Mouse (Mus musculus) ovary, adult 2 months (tissue): ENCODE results near the gene Bptf. TPM values are rescaled to one million over a fixed set of nuclear protein-coding genes. Genes with fewer than 3 reads are reported as not detected.

Experiments used
- polyA plus RNA-seq: library from polyadenylated mRNA; depleted of rRNA; stranded (reverse); fragments of >200 nt; gene quantifications from 2 replicates; pipeline ENCODE4 v1.2.3, GENCODE M21; 2012; rRNA removed

The Bptf gene
- 23.0 and 25.1 TPM in 2 replicates for polyA plus RNA-seq

GRCm38 (mm10) chr11:107131749-107132421 is at the start of gene Bptf:
Bptf (minus strand) TSS chr11:107132127.

GRCm38 (mm10) chr11:107025411-107026321 is 106.3 kb downstream of the Bptf start, which contains the start of gene 1810010H24Rik:
1810010H24Rik (plus strand) TSS chr11:107025681.

DNA sequence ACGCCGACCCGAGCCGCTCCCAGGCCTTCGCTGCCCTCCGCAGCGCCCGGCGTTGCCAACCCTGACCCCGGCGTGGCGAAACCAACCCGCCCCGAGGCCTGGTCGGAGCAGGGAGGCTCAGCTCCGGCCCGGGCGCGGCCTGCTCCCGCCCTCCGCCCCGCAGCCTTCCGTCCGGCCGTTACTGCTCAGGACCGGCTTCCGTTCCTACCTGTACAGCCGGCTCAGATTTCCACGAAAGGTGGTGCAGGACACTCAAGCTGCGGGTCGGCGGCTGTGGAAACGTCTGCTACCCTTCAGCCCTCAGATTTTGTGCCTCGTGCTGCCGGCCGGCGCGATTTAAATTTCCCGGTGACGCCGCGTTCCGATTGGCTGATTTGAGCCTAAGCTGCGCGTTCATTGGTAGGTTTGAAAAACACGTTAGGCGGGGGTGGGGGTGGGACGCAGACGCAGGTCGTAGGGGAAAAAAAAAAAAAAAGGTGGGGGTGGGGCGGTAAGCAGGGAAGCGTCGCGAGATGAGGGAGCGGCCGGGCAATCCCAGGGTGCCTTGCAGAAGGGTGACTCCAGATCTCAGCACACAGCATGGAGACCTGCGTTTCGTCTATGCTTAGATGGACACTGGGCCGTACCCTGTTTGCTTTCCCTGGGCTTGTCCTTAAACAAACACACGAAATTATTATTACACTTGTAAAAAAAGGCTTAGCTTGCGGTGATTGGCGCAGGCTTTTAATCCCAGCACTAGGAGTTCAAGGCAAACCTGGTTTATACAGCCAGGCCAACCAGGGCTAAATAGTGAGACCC is 132.6 kb downstream of the Bptf start, which contains the start of gene Kpna2:
Gene Kpna2 (minus strand): TSS at position 391 of the 798 bp plus-strand sequence.

Other genes starting within 250 kb of the Bptf start
- 6.3 TPM in 2 replicates for gene Smurf2, start 211.4 kb downstream of the Bptf start, polyA plus RNA-seq
- gene Kpna2, start 132.6 kb downstream of the Bptf start, polyA plus RNA-seq = 25.7 and 27.9 TPM in 2 replicates
- gene 1810010H24Rik, start 106.4 kb downstream of the Bptf start, polyA plus RNA-seq = 7.6 and 7.7 TPM in 2 replicates
- 6.2 and 7.1 TPM in 2 replicates for gene Nol11, start 57.3 kb upstream of the Bptf start, polyA plus RNA-seq